ENCODE assay signal across 8 mouse cellular contexts in the genomic region with DNA sequence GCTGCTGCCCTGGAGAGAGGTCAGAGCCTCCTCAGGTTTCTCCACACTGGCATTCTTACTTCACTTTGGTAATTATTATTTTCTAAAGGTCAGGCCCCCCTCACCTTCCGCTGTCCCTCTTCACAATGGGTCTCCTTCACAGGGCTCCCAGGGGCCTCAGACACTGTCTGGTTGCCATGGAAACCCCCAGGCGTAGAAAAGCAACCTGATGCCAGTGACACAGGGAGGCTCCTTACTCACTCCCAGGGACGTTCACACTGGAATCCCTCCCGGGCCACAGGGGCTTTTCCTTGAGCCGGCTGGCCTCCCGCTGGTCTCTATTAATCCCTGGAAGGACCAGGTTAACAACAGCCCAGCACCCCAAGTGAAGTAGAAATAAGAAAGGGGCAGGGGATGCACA. TPM values are rescaled to one million over a fixed set of nuclear protein-coding genes. Genes with fewer than 3 reads are reported as not detected.
DNase-seq lines count a peak whose midpoint lies in the region; ATAC-seq lines count a peak whose summit lies in the region.
"Had no signal": no experiment of that assay in that cellular context is flagged by ENCODE, and none has a peak within 500 bp of the region (broad histone marks: within the 10 kb centered on the region; RNA-seq: fewer than 3 reads in every experiment).

No protein-coding gene starts in this region.

- no peak overlapping the region for H3K27ac ChIP-seq in forebrain, embryonic 16.5 days (ENCODE audit: low read length)
- H3K27ac ChIP-seq in midbrain, embryonic 12.5 days (replicated peaks), result peak overlapping the region; percentile 95

- peaks cover 37% of the 10 kb centered on the region for H3K4me1 ChIP-seq in forebrain, embryonic 16.5 days (replicated peaks; ENCODE audit: control insufficient read depth, insufficient read depth, low read length)
- peaks cover 54% of the 10 kb centered on the region for H3K4me1 ChIP-seq in midbrain, embryonic 12.5 days

- H3K36me3 ChIP-seq in forebrain, embryonic 16.5 days (ENCODE audit: control insufficient read depth, insufficient read depth), result no peaks in the 10 kb centered on the region
- H3K36me3 ChIP-seq in midbrain, embryonic 12.5 days, result peaks cover 54% of the 10 kb centered on the region

- ATAC-seq in forebrain, embryonic 16.5 days, result no peak
- ATAC-seq in midbrain, embryonic 12.5 days (ENCODE audit: low FRiP score, low read depth), result peak; percentile 63
- ATAC-seq in cerebellum, adult (ENCODE audit: insufficient number of reproducible peaks, low FRiP score, low TSS enrichment), result no peak

- H3K9ac ChIP-seq in forebrain, embryonic 16.5 days (replicated peaks; ENCODE audit: low read depth, low read length), result no peak overlapping the region
- peak overlapping the region; percentile 39; the same call in 1 of the 2 replicates for H3K9ac ChIP-seq in midbrain, embryonic 12.5 days (replicated peaks)

- peak; percentile 78 for DNase-seq in ES-CJ7 (ENCODE audit: low read depth, low spot score)
- DNase-seq in R1 (ENCODE audit: low read depth, low spot score), result peak; percentile 91
- DNase-seq in adrenal gland, postnatal 10 days, result no peak
- DNase-seq in right cerebral cortex, adult 2 months (ENCODE audit: low spot score in 2 of 2), result no peak

- H3K4me2 ChIP-seq in forebrain, embryonic 16.5 days (ENCODE audit: low read length), result 0 out of 2 replicates have a peak overlapping the region, but pooled peaks have one; percentile 2
- H3K4me2 ChIP-seq in midbrain, embryonic 12.5 days (replicated peaks), result peak overlapping the region; percentile 45

- no peaks in the 10 kb centered on the region for H3K27me3 ChIP-seq in forebrain, embryonic 16.5 days (replicated peaks; ENCODE audit: control insufficient read depth, insufficient read depth, low read length)
- no peaks in the 10 kb centered on the region for H3K27me3 ChIP-seq in midbrain, embryonic 12.5 days

- no peaks in the 10 kb centered on the region for H3K9me3 ChIP-seq in forebrain, embryonic 16.5 days (ENCODE audit: control insufficient read depth, low read length)
- no peaks in the 10 kb centered on the region; the same call in 1 of the 2 replicates for H3K9me3 ChIP-seq in midbrain, embryonic 12.5 days

- 2% methylated on average over 6 of the region's 6 CpGs for WGBS in forebrain, embryonic 16.5 days
- under 1% methylated on average over 6 of the region's 6 CpGs for WGBS in midbrain, embryonic 12.5 days

- H3K4me3 ChIP-seq in forebrain, embryonic 16.5 days (replicated peaks; ENCODE audit: low read length), result no peak overlapping the region
- H3K4me3 ChIP-seq in midbrain, embryonic 12.5 days, result 0 out of 2 replicates have a peak overlapping the region, but pooled peaks have one; percentile 13

RNA-seq across cellular contexts. Expression of a gene that starts 14.4 kb away (rescaled TPM):
- 16.6 and 35.1 TPM in 2 replicates for polyA plus RNA-seq in forebrain, embryonic 16.5 days (2015; fragmentation: Nextera tagmentation; extraction: Ambion mirVana)
- polyA plus RNA-seq in midbrain, embryonic 12.5 days (2016; fragmentation: Nextera tagmentation; extraction: Ambion mirVana), result 137 and 194 TPM in 2 replicates
- total RNA-seq in adrenal gland, postnatal 10 days (2021), result 10 to 100 TPM in 1 of 2 experiments, under 1 TPM in 1; 0.33 to 17.3 TPM
- total RNA-seq: hematopoietic stem cell, adult 5-6 weeks had no signal

RNA-seq across cellular contexts. Expression of a gene that starts 26.1 kb away (rescaled TPM):
- polyA plus RNA-seq in forebrain, embryonic 16.5 days (2015; fragmentation: Nextera tagmentation; extraction: Ambion mirVana), result 64.8 and 66.9 TPM in 2 replicates
- 52.8 and 58.2 TPM in 2 replicates for polyA plus RNA-seq in midbrain, embryonic 12.5 days (2016; fragmentation: Nextera tagmentation; extraction: Ambion mirVana)
- total RNA-seq in adrenal gland, postnatal 10 days (2021), result 10 to 100 TPM; 38.1 to 49.5 TPM

Comparison
In these comparisons a context has a peak if more than half of its experiments do, and no peak if none do; other contexts are left out.
1. DNase-seq: peak in ES-CJ7 (single experiment) and R1 (single experiment); none in adrenal gland, postnatal 10 days (single experiment) and right cerebral cortex, adult 2 months (0 of 2).